Mouse (Mus musculus) hindbrain, postnatal 0 days (tissue): Measurements from ENCODE around the gene Fbxo42. TPM values are rescaled to one million over a fixed set of nuclear protein-coding genes. Genes with fewer than 3 reads are reported as not detected.

ENCODE experiments used
- ATAC-seq: fragments of 200-750 bp; cut with Nextera tagmentation; 2 replicates; pipeline ENCODE4 v1.8.0; 2017; ENCODE audit warnings: mild to moderate bottlenecking, moderate TSS enrichment, moderate library complexity
- DNase-seq: peaks from one replicate; pipeline ENCODE4 v3.0.0-alpha.2; 2015; ENCODE audit warnings: low spot score
- H3K27ac ChIP-seq: fragments of 300-500 bp; sonication (generic); 2 replicates; pipeline ENCODE4 v1.5.1; 2014; ENCODE audit warnings: mild to moderate bottlenecking
- H3K27me3 ChIP-seq: fragments of 300-500 bp; sonication (generic); 2 replicates; pipeline ENCODE4 v1.6.1; 2014; ENCODE audit warnings: low read length, mixed read lengths; ENCODE audit not compliant: insufficient read depth
- H3K36me3 ChIP-seq: fragments of 300-500 bp; sonication (generic); 2 replicates; pipeline ENCODE4 v1.6.1; 2014; ENCODE audit warnings: low read length, mixed read lengths; ENCODE audit not compliant: insufficient read depth
- H3K4me1 ChIP-seq: fragments of 300-500 bp; sonication (generic); 2 replicates; pipeline ENCODE4 v1.6.1; 2014; ENCODE audit warnings: antibody characterized with exemption, low read length, mixed read lengths; ENCODE audit not compliant: insufficient read depth
- H3K4me2 ChIP-seq: fragments of 300-500 bp; sonication (generic); 2 replicates; pipeline ENCODE4 v1.6.1; 2014; ENCODE audit warnings: low read depth, mild to moderate bottlenecking, low read length, moderate library complexity, mixed read lengths
- H3K4me3 ChIP-seq: fragments of 300-500 bp; sonication (generic); 2 replicates; pipeline ENCODE4 v1.5.1; 2014; ENCODE audit warnings: low read length
- H3K9ac ChIP-seq: fragments of 300-500 bp; sonication (generic); replicated peaks from 2 replicates; pipeline ENCODE4 v1.6.1; 2014; ENCODE audit warnings: mild to moderate bottlenecking, low read length, moderate library complexity, mixed read lengths
- H3K9me3 ChIP-seq: fragments of 300-500 bp; sonication (generic); 2 replicates; pipeline ENCODE4 v1.6.1; 2016; ENCODE audit warnings: low read length, mixed read lengths
- CTCF ChIP-seq: IDR thresholded peaks from 2 replicates; pipeline ENCODE4 v1.5.1; 2016; ENCODE audit warnings: antibody characterized with exemption, control low read depth, low read depth
- WGBS: fragments of 180-500 bp; shearing (Covaris S2); extraction: QIAGEN DNeasy Blood & Tissue Kit; methylation state at CpG from one replicate; pipeline ENCODE4 v1.1.7; 2014; 5-methylcytosine and 5-hydroxymethylcytosine counted together
- polyA plus RNA-seq: library from polyadenylated mRNA; unstranded; fragments of >200 nt; fragmentation: Nextera tagmentation; extraction: Ambion mirVana; gene quantifications from 2 replicates; pipeline ENCODE4 v1.2.1, GENCODE M21; 2015
- total RNA-seq: library from RNA; depleted of rRNA; stranded (reverse); fragments of >200 nt; gene quantifications from 2 replicates; pipeline ENCODE4 v1.2.3, GENCODE M21; 2014

Gene Fbxo42
- total and polyA plus RNA-seq, 2 experiments from 2014 or later = 15.5 to 20.8 TPM

- Histone ChIP-seq H3K36me3 (peaks cover 8% of the 10 kb centered on the region; the same call in 1 of the 2 replicates), H3K27me3 (no peaks in the 10 kb centered on the region), H3K9ac (no peak overlapping the region), H3K4me1 (no peaks in the 10 kb centered on the region), H3K4me2 (no peak overlapping the region), H3K4me3 (no peak overlapping the region), H3K9me3 (no peaks in the 10 kb centered on the region), H3K27ac (no peak overlapping the region)
- WGBS = 83% methylated on average over 8 of the region's 8 CpGs
- TF ChIP-seq CTCF = no peak
- no peak for DNase-seq
- ATAC-seq = no peak
Observed at GRCm38 (mm10) chr4:141165744-141166292, 18.1 kb downstream of the Fbxo42 start.

DNA sequence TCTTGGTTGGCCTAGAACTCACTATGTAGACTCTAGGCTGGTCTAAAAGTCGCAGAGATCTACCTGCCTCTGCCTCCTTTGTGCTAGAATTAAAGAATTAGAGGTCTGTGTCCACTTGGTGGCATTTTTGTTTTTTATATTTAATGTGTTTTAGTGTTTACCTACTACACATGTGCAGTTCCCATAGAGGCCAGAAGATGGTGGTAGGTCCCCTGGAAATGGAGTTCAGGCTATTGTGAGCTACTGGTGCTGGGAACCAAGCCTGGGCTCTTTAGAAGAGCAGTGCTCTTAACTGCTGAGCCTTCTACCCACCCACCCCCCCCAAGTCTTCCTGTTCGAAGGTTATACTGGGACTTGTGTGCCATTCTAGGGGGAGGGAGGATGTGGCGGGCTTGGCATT, 19.4 kb downstream of the Fbxo42 start:
- WGBS = 94% methylated on average over 3 of the region's 3 CpGs
- Histone ChIP-seq H3K9me3 (no peaks in the 10 kb centered on the region), H3K27ac (no peak overlapping the region), H3K4me2 (no peak overlapping the region), H3K36me3 (peaks cover 22% of the 10 kb centered on the region), H3K27me3 (no peaks in the 10 kb centered on the region), H3K4me3 (no peak overlapping the region), H3K9ac (no peak overlapping the region), H3K4me1 (no peaks in the 10 kb centered on the region)
- DNase-seq = no peak
- ATAC-seq = no peak
- TF ChIP-seq CTCF = no peak

DNA sequence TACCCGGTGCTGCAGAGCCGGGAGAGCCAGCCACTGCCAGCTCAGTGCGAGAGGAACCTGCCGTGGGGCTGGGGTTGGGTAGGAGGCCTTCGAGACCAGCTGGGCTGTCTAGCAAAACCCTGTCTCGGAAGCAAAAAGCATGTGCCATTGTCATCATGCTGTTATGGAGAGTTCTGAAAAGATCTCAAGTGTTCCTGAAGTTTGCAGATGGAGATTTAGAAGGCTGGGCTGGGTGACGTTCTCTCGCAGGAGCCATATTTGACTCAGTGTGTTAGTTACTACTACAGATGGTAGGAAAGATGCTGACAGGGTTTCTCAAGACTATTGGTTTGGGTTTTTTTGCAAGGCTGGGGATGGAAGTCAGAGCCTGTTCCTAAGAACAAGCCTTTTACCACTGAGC, 24.4 kb downstream of the Fbxo42 start:
- no peak for ATAC-seq
- H3K4me3 ChIP-seq = no peak overlapping the region
- WGBS = 89% methylated on average over 8 of the region's 8 CpGs
- no peak overlapping the region for H3K27ac ChIP-seq
- DNase-seq = no peak
- no peak for TF ChIP-seq CTCF
- H3K4me1 ChIP-seq = no peaks in the 10 kb centered on the region
- H3K36me3 ChIP-seq = peaks cover 26% of the 10 kb centered on the region
- no peak overlapping the region for H3K4me2 ChIP-seq
- H3K9me3 ChIP-seq = no peaks in the 10 kb centered on the region
- no peak overlapping the region for H3K9ac ChIP-seq
- H3K27me3 ChIP-seq = no peaks in the 10 kb centered on the region

DNA sequence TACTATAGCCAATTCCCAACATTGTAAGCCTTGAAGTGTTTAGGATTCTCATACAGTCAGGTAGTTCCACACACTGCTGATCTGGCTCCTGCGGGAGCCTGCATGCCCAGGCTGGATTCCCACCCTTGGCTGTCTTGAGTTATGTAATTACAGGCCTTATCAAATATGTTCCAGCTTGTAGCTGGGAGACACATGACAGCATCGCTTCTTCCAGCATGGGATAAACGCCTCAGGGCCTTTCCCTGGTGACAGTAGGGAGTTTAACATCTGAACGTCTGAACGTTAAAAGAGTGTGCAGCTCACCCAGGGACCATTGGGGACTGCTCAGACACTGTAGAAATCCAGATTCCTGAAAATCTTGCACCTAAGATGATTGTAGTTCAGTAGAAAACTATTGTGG, 28.1 kb downstream of the Fbxo42 start:
- H3K27ac ChIP-seq = peak overlapping the region; percentile 41; the same call in 1 of the 2 replicates
- H3K36me3 ChIP-seq = peaks cover 21% of the 10 kb centered on the region
- ATAC-seq = no peak

DNA sequence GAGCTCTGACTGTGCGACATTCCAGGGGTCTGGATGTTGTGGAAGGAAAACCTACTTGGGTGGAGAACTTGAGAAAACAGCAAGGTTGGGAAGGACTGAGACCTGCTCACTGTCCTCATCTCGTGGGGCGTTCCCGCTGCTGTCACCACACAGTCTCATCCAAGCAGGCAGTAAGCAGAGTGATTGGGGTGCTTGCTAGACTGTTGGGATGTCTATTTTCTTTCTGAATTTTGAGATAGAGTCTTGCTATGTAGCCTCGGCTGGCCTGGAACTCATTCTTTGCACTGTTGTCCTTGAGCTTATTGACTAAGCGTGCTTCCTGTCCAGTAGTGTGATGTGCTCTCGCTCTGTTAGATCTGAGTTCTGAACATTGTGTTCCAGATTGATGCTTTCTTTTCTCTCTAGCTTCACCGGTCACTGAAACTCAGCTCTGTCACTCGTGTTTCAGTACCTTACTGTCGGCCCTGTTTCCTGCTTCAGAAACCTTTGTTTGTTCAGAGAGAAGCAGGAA, 28.7 kb downstream of the Fbxo42 start:
- H3K9me3 ChIP-seq = no peaks in the 10 kb centered on the region
- ATAC-seq (no peak), DNase-seq (no peak)
- H3K36me3 ChIP-seq = peaks cover 19% of the 10 kb centered on the region
- TF ChIP-seq CTCF = no peak
- peak overlapping the region; percentile 41; the same call in 1 of the 2 replicates for H3K27ac ChIP-seq
- no peak overlapping the region for H3K9ac ChIP-seq
- H3K4me1 ChIP-seq = no peaks in the 10 kb centered on the region
- H3K4me2 ChIP-seq = no peak overlapping the region
- no peaks in the 10 kb centered on the region for H3K27me3 ChIP-seq
- no peak overlapping the region for H3K4me3 ChIP-seq
- 86% methylated on average over 10 of the region's 10 CpGs for WGBS

More for the DNA sequence above, 28.1 kb downstream of the Fbxo42 start:
- no peak overlapping the region for H3K4me2 ChIP-seq
- no peak overlapping the region for H3K9ac ChIP-seq
- H3K4me3 ChIP-seq = no peak overlapping the region
- DNase-seq = no peak
- no peaks in the 10 kb centered on the region for H3K9me3 ChIP-seq
- TF ChIP-seq CTCF = no peak
- H3K4me1 ChIP-seq = no peaks in the 10 kb centered on the region
- WGBS = 60% methylated on average over 5 of the region's 5 CpGs
- no peaks in the 10 kb centered on the region for H3K27me3 ChIP-seq

GRCm38 (mm10) chr4:141178500-141178899, 30.8 kb downstream of the Fbxo42 start:
- H3K9ac ChIP-seq = no peak overlapping the region

DNA sequence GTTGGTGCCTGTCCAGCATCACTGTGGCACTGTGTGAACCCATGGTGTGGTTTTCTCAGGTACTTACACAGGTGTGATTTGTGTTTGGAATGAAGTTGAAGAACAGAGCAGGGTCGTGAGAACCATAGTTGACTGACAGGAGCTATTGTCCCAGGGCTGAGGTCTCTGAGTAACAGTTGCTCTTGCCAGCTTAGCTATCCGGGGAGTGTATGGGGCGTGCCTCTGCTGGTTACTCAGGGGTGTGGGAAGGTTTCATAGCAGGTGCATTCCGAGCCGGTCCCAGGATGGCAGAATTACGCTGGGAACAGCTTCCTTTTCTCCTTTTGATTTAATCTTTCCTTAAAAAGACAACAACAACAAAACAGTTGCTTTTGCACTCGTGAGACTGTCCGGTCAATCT, 33.1 kb downstream of the Fbxo42 start:
- no peak for TF ChIP-seq CTCF
- no peak overlapping the region for H3K4me2 ChIP-seq
- no peak overlapping the region for H3K4me3 ChIP-seq
- no peak overlapping the region for H3K27ac ChIP-seq
- no peak overlapping the region for H3K9ac ChIP-seq
- no peak for ATAC-seq
- no peaks in the 10 kb centered on the region for H3K4me1 ChIP-seq
- H3K27me3 ChIP-seq = no peaks in the 10 kb centered on the region
- no peak for DNase-seq
- H3K36me3 ChIP-seq = peaks cover 11% of the 10 kb centered on the region; the same call in 1 of the 2 replicates
- WGBS = 75% methylated on average over 8 of the region's 8 CpGs
- no peaks in the 10 kb centered on the region for H3K9me3 ChIP-seq

More at GRCm38 (mm10) chr4:141178500-141178899, 30.8 kb downstream of the Fbxo42 start:
- no peak for TF ChIP-seq CTCF
- no peak for ATAC-seq
- Histone ChIP-seq H3K36me3 (peaks cover 11% of the 10 kb centered on the region; the same call in 1 of the 2 replicates), H3K4me1 (no peaks in the 10 kb centered on the region), H3K27ac (no peak overlapping the region), H3K27me3 (no peaks in the 10 kb centered on the region), H3K9me3 (no peaks in the 10 kb centered on the region), H3K4me2 (no peak overlapping the region), H3K4me3 (no peak overlapping the region)
- no peak for DNase-seq
- 37% methylated on average over 4 of the region's 4 CpGs for WGBS
